Mouse (Mus musculus): Measurements from ENCODE around the gene Ehd4. TPM values are rescaled to one million over a fixed set of nuclear protein-coding genes. Genes with fewer than 3 reads are reported as not detected.
A peak's percentile ranks its signal among the peaks of the same experiment; 100 is the strongest.

The Ehd4 gene
- polyA plus RNA-seq (2015; fragmentation: Nextera tagmentation; extraction: Ambion mirVana) = 9.7 and 11.7 TPM in 2 replicates

GRCm38 (mm10) chr2:120154361-120154894 lies at the start of gene Ehd4:
Gene Ehd4, minus strand, starts transcription at chr2:120154606.
- H3K4me2 ChIP-seq (replicated peaks) = peak within 1 kb of the TSS; percentile 99
- no peaks in the 10 kb centered on the region for H3K9me3 ChIP-seq
- ATAC-seq (replicated peaks) = peak; percentile 99
- H3K9ac ChIP-seq (replicated peaks) = peak within 1 kb of the TSS; percentile 54
- H3K4me1 ChIP-seq = peaks cover 9% of the 10 kb centered on the region
- H3K4me3 ChIP-seq = peak within 1 kb of the TSS; percentile 78
- peaks cover 12% of the 10 kb centered on the region for H3K27me3 ChIP-seq
- H3K27ac ChIP-seq (replicated peaks) = peak within 1 kb of the TSS; percentile 32; the same call in 1 of the 2 replicates
- no peaks in the 10 kb centered on the region for H3K36me3 ChIP-seq
- under 1% methylated on average over 53 of the region's 53 CpGs for WGBS

- Histone ChIP-seq H3K27me3 (no peaks in the 10 kb centered on the region), H3K4me2 (replicated peaks) (no peak overlapping the region), H3K4me1 (no peaks in the 10 kb centered on the region), H3K36me3 (no peaks in the 10 kb centered on the region), H3K27ac (replicated peaks) (no peak overlapping the region), H3K4me3 (no peak overlapping the region), H3K9me3 (no peaks in the 10 kb centered on the region), H3K9ac (replicated peaks) (no peak overlapping the region)
- 67% methylated on average over 3 of the region's 3 CpGs for WGBS
- no peak for ATAC-seq (replicated peaks)
Observed at GRCm38 (mm10) chr2:120203742-120204141, 49.3 kb upstream of the Ehd4 start.

DNA sequence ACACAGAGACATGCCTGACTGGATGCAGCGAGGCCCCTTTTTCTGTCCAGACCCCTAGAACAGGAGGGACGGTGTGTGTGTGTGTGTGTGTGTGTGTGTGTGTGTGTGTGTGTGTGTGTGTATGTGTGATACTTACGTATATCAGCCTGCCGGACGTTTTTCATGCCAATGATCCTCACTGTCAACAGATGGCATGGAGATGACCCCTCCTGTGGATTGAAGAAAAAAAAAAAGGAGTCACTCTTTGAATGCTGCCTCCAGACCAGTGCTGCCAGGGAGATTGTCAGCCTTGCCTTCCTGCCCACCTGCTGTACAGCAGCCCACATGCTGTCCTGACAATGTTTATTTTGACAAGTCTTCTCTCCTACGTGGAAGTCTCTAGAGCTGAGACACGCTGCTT lies 45.7 kb upstream of the Ehd4 start:
- no peak overlapping the region for H3K4me2 ChIP-seq (replicated peaks)
- H3K4me1 ChIP-seq = no peaks in the 10 kb centered on the region
- ATAC-seq (replicated peaks) = no peak
- H3K27ac ChIP-seq (replicated peaks) = no peak overlapping the region
- no peak overlapping the region for H3K9ac ChIP-seq (replicated peaks)
- no peaks in the 10 kb centered on the region for H3K9me3 ChIP-seq
- no peaks in the 10 kb centered on the region for H3K27me3 ChIP-seq
- WGBS = 59% methylated on average over 7 of the region's 7 CpGs
- no peaks in the 10 kb centered on the region for H3K36me3 ChIP-seq
- H3K4me3 ChIP-seq = no peak overlapping the region

DNA sequence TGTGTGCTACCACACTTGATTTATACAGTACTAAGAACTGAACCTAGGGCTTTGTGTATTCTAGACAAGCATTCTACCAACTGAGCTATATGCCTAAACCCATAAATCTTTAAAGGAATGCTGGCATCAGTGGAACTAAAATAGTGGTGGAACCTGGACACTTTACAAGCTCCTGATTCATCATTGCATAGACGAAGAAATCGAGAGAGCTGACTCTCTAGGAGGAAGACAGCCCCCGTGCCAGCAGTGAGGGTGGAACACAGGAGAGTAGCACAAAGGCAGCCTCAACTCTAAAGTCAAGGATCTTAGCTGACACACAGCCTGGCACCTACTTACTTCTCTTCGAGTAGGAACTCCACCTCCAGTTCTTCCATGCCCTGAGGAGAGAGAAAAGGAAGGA lies 33.8 kb upstream of the Ehd4 start:
- H3K27me3 ChIP-seq = no peaks in the 10 kb centered on the region
- no peaks in the 10 kb centered on the region for H3K36me3 ChIP-seq
- H3K4me1 ChIP-seq = no peaks in the 10 kb centered on the region
- no peak overlapping the region for H3K27ac ChIP-seq (replicated peaks)
- H3K9ac ChIP-seq (replicated peaks) = no peak overlapping the region
- no peaks in the 10 kb centered on the region for H3K9me3 ChIP-seq
- H3K4me2 ChIP-seq (replicated peaks) = no peak overlapping the region
- ATAC-seq (replicated peaks) = no peak
- WGBS = 88% methylated on average over 4 of the region's 4 CpGs
- H3K4me3 ChIP-seq = no peak overlapping the region

DNA sequence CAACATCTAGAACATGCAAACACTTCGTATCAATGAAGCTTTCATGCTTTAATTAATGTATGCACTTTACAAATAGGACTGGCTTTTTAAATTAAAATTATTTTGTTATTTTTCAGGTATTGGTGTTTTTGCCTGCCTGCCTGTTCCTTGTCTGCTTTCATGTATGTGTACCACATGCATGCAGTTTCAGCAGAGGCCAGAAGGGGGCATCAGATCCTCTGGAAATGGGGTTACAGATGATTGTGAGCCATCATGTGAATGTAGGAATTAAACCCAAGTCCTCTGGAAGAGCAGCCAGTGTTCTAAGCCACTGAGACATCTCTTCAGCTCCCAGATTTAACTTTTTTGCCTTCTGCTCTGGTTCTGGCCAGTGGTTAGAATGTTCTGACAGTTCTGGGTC lies 33.2 kb upstream of the Ehd4 start:
- Histone ChIP-seq H3K27me3 (no peaks in the 10 kb centered on the region), H3K9ac (replicated peaks) (no peak overlapping the region), H3K4me2 (replicated peaks) (no peak overlapping the region), H3K4me3 (no peak overlapping the region), H3K27ac (replicated peaks) (no peak overlapping the region), H3K9me3 (no peaks in the 10 kb centered on the region), H3K36me3 (no peaks in the 10 kb centered on the region), H3K4me1 (no peaks in the 10 kb centered on the region)
- WGBS = 76% methylated on average over 1 of the region's 1 CpGs
- ATAC-seq (replicated peaks) = no peak

- no peak overlapping the region for H3K27ac ChIP-seq (replicated peaks)
- no peaks in the 10 kb centered on the region for H3K9me3 ChIP-seq
- WGBS = 90% methylated on average over 6 of the region's 6 CpGs
- H3K4me3 ChIP-seq = no peak overlapping the region
- no peaks in the 10 kb centered on the region for H3K4me1 ChIP-seq
- H3K36me3 ChIP-seq = no peaks in the 10 kb centered on the region
- no peak for ATAC-seq (replicated peaks)
- no peaks in the 10 kb centered on the region for H3K27me3 ChIP-seq
- no peak overlapping the region for H3K9ac ChIP-seq (replicated peaks)
- H3K4me2 ChIP-seq (replicated peaks) = no peak overlapping the region
Observed at GRCm38 (mm10) chr2:120185527-120186276, 31.3 kb upstream of the Ehd4 start.

GRCm38 (mm10) chr2:120178936-120179335 lies 24.5 kb upstream of the Ehd4 start:
- Histone ChIP-seq H3K36me3 (no peaks in the 10 kb centered on the region), H3K4me1 (no peaks in the 10 kb centered on the region), H3K27me3 (no peaks in the 10 kb centered on the region), H3K4me3 (no peak overlapping the region), H3K27ac (replicated peaks) (no peak overlapping the region), H3K9ac (replicated peaks) (no peak overlapping the region), H3K4me2 (replicated peaks) (no peak overlapping the region), H3K9me3 (no peaks in the 10 kb centered on the region)
- no peak for ATAC-seq (replicated peaks)

GRCm38 (mm10) chr2:120173718-120174117 lies 19.3 kb upstream of the Ehd4 start:
- Histone ChIP-seq H3K4me2 (replicated peaks) (no peak overlapping the region), H3K4me3 (no peak overlapping the region), H3K27ac (replicated peaks) (no peak overlapping the region), H3K4me1 (no peaks in the 10 kb centered on the region), H3K27me3 (no peaks in the 10 kb centered on the region), H3K36me3 (no peaks in the 10 kb centered on the region), H3K9me3 (no peaks in the 10 kb centered on the region), H3K9ac (replicated peaks) (no peak overlapping the region)
- no peak for ATAC-seq (replicated peaks)
- WGBS = 22% methylated on average over 10 of the region's 10 CpGs

GRCm38 (mm10) chr2:120171362-120171761 lies 17.0 kb upstream of the Ehd4 start:
- H3K27ac ChIP-seq (replicated peaks) = no peak overlapping the region
- H3K4me3 ChIP-seq = no peak overlapping the region
- no peaks in the 10 kb centered on the region for H3K27me3 ChIP-seq
- H3K4me1 ChIP-seq = no peaks in the 10 kb centered on the region
- H3K9ac ChIP-seq (replicated peaks) = no peak overlapping the region
- H3K9me3 ChIP-seq = no peaks in the 10 kb centered on the region
- no peaks in the 10 kb centered on the region for H3K36me3 ChIP-seq
- WGBS = 94% methylated on average over 7 of the region's 7 CpGs
- ATAC-seq (replicated peaks) = no peak
- no peak overlapping the region for H3K4me2 ChIP-seq (replicated peaks)

- no peak for ATAC-seq (replicated peaks)
- H3K4me2 ChIP-seq (replicated peaks) = no peak overlapping the region
- H3K4me3 ChIP-seq = no peak overlapping the region
- no peaks in the 10 kb centered on the region for H3K4me1 ChIP-seq
- H3K9ac ChIP-seq (replicated peaks) = no peak overlapping the region
- H3K27ac ChIP-seq (replicated peaks) = no peak overlapping the region
- WGBS = 67% methylated on average over 1 of the region's 1 CpGs
- H3K36me3 ChIP-seq = no peaks in the 10 kb centered on the region
- H3K9me3 ChIP-seq = no peaks in the 10 kb centered on the region
- H3K27me3 ChIP-seq = no peaks in the 10 kb centered on the region
Observed at GRCm38 (mm10) chr2:120170726-120171125, 16.3 kb upstream of the Ehd4 start.

DNA sequence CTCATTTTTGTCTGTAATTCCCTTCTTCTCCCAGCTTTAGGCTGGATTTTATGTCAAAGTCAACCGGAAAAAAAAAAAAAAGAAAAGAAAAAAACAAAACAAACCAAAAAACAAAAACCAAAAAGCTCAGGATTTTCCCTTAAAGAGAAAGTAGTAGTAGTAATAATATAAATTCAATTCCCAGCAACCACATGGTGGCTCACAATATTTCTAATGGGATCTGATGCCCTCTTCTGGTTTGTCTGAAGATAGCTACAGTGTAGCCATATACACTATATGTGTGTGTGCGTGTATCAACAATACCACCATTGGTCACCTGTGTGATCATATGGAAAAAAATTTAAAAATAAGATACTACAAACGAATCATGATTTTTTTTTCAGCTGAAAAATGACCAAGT lies 15.0 kb upstream of the Ehd4 start:
- no peak overlapping the region for H3K4me2 ChIP-seq (replicated peaks)
- H3K4me3 ChIP-seq = no peak overlapping the region
- 82% methylated on average over 3 of the region's 3 CpGs for WGBS
- H3K36me3 ChIP-seq = no peaks in the 10 kb centered on the region
- H3K4me1 ChIP-seq = no peaks in the 10 kb centered on the region
- no peak overlapping the region for H3K9ac ChIP-seq (replicated peaks)
- H3K9me3 ChIP-seq = no peaks in the 10 kb centered on the region
- no peaks in the 10 kb centered on the region for H3K27me3 ChIP-seq
- no peak overlapping the region for H3K27ac ChIP-seq (replicated peaks)
- no peak for ATAC-seq (replicated peaks)

- Histone ChIP-seq H3K4me3 (no peak overlapping the region), H3K9ac (replicated peaks) (no peak overlapping the region), H3K27ac (replicated peaks) (no peak overlapping the region), H3K27me3 (no peaks in the 10 kb centered on the region), H3K4me2 (replicated peaks) (no peak overlapping the region), H3K36me3 (no peaks in the 10 kb centered on the region), H3K9me3 (no peaks in the 10 kb centered on the region), H3K4me1 (no peaks in the 10 kb centered on the region)
- ATAC-seq (replicated peaks) = no peak
- 82% methylated on average over 8 of the region's 8 CpGs for WGBS
Observed at GRCm38 (mm10) chr2:120167763-120168162, 13.4 kb upstream of the Ehd4 start.

DNA sequence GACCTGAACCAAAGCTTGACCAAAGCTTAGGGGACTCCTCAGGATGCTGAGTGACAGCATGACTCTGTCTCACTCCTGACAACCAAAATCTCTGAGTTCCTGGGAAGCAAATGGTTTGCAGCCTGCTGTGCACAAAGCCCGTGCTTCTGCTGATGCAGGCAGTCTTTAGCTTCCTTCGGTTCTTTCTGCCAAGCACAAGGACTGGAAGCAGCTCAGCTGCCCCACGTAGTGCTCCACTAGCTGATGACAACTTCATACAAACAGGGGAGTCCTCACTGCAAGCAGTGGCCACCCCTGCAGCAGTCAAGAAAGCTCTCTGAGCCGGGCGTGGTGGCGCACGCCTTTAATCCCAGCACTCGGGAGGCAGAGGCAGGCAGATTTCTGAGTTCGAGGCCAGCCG lies 11.1 kb upstream of the Ehd4 start:
- no peak overlapping the region for H3K4me2 ChIP-seq (replicated peaks)
- H3K27me3 ChIP-seq = no peaks in the 10 kb centered on the region
- H3K9ac ChIP-seq (replicated peaks) = no peak overlapping the region
- no peaks in the 10 kb centered on the region for H3K4me1 ChIP-seq
- no peaks in the 10 kb centered on the region for H3K36me3 ChIP-seq
- no peak overlapping the region for H3K4me3 ChIP-seq
- no peak overlapping the region for H3K27ac ChIP-seq (replicated peaks)
- no peak for ATAC-seq (replicated peaks)
- WGBS = 85% methylated on average over 10 of the region's 10 CpGs
- H3K9me3 ChIP-seq = no peaks in the 10 kb centered on the region

All from forebrain, embryonic 15.5 days (tissue).